Mouse (Mus musculus) neutrophil, adult 5-6 weeks (primary cell): Measurements from ENCODE around the gene Sept8. TPM values are rescaled to one million over a fixed set of nuclear protein-coding genes. Genes with fewer than 3 reads are reported as not detected.
A peak's percentile ranks its signal among the peaks of the same experiment; 100 is the strongest.

Experiments
- ATAC-seq: fragments of 151-379, 151-347 bp; 2 replicates; pipeline ENCODE4 v1.8.0; 2017; ENCODE audit warnings: mild to moderate bottlenecking, moderate TSS enrichment; ENCODE audit not compliant: insufficient number of reproducible peaks, poor library complexity, low FRiP score, severe bottlenecking; ENCODE audit errors: extremely low read depth
- total RNA-seq: library from RNA; stranded (forward); fragments of 200-1000 nt; gene quantifications from 2 replicates; pipeline ENCODE4 v1.2.3, GENCODE M21; 2017

The Sept8 gene
- 0.47 and 0.86 TPM in 2 replicates for total RNA-seq

DNA sequence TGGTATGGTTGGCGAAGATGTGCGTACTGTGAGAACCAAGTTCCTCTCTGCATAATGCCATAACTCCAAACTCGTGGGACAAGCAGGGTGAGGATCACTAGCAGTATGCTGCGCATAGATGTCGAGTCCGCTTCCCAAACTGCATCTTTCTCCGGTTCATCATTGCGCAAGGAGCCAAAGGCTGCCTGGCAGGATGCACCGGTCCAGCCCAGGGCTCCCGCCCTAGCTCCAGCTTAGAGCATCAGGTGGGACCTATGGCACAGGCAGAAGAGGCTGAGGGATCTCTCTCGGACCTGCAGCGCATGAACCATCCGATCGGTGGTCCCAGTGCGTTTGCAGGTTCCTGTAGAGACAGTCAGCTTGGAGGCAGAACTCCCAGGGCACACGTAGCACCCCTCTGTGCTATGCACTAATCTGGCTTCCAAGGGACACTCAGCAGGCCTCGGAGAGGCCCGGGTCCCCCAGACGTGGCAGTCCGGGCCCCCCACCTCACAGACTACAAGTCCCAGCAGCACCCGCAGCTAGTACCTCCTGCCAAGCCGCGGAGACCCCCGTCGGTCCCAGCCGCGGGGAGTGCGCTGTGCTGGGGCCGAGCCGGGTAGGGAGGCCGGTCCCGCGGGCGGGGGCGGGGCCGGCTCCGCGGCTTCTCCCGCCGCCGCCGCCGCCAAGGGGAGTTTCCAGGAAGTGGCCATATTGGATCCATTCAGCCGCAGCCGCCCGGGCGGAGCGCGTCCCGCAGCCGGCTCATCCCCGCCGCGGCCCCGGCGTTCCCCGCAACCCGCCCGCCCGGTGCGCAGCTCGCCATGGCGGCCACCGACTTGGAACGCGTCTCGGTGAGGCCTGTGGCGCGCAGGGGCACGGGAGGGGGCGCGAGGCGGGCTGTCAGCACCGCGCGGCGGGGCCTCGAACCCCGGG, at the start of gene Sept8:
Gene Sept8, plus strand, starts transcription at position 51 of the 915 bp plus-strand sequence.
- 0 out of 2 replicates have a peak, but pooled peaks have one; percentile 7 for ATAC-seq

- ATAC-seq = no peak
These were observed 49.6 kb upstream of the Sept8 start for GRCm38 (mm10) chr11:53469294-53469967.

DNA sequence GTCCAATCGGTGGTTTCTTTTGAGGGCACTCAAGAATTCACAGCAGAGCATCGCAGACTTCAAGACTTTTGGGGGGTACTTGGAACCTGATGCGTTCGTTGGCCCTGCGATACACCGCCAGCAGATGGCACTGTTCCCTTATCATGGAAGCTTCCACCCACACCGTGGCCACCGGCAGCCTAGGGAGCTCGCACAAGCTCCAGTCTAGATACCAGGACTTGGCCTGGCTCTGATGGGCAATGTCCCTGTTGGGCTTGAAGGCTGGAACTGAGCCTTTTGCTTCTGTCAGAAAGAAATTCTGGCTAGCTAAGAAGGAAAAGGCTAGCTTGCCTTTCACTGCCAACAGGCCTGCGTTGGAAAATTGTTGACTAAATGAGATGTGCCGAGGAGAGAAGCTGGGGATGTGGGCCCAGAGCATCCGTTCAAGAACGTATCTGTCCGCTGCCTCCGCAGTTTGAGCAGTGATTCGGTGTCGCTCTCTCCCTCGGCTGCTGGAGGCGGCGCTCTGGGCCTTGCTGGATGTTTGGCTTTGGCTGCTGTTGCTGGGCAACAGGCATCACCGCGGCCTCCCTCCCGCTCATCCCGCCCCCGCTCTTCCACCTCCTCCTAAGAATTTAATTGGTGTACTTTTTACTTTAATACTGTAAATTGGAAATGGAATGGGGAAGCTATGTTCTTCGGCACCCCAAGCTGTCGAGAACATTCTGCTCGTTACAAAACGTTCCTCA, 48.9 kb upstream of the Sept8 start, which contains the start of gene Gm9837:
Gene Gm9837, minus strand, starts transcription at position 512 of the 728 bp plus-strand sequence.
- ATAC-seq = peak; percentile 62; the same call in 1 of the 2 replicates

DNA sequence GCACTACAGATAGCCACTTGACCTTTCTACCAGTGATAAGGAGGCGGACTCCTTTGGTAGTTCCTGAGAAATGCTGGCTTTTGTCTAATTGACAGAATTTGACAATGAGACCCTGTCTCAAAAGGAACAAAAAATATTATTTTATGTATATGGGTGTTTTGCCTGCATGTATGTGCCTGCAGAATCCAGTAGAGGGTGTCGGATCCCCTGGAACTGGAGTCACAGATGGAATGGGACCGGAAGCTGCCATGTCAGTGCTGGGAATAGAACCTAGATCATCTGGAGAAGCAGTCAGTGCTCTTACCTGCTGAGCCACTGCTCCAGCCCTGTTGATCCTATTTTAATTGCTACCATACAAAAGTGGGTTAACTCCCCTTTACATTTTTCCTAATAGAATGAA, 46.3 kb upstream of the Sept8 start:
- no peak for ATAC-seq

- no peak for ATAC-seq
These were observed 43.4 kb upstream of the Sept8 start for GRCm38 (mm10) chr11:53475620-53476019.

- no peak for ATAC-seq
These were observed 41.2 kb upstream of the Sept8 start for GRCm38 (mm10) chr11:53477833-53478232.

DNA sequence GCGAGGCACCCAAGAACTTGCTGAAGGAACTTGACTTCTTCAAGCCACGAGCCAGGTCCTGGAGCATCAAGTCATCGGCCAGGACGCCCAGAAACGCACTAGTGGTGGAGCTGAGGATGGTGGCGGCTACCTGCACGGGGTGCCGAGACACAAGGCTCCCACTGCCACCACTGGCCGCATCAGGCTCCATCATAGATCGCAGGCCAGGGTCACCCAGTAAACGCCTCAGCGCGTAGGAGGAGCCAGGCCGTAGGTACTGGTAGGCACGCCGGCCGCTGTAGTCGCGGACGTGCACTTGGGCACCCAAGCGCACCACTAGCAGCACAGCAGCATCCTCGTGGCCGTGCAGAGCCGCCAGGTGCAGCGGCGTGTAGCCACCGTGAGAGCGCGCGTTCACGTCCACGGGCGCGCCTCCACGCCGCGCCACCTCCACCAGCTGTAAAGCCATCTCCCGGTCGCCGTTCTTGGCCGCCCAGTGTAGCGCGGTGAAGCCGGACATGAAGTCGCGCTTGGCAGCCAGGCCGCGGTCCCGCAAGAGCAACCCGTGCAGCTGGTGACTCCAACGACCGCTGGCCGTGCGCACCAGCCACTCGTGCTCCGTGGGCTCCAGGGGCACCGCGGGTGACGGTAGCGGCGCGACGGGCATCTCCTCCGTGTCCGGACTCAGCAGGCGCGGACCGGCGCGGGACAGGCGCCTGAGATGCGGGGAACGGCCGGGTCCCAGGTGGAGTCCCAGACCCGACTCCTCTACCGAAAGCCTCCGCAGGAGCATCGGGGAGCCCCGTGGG, 40.5 kb upstream of the Sept8 start:
- no peak for ATAC-seq

DNA sequence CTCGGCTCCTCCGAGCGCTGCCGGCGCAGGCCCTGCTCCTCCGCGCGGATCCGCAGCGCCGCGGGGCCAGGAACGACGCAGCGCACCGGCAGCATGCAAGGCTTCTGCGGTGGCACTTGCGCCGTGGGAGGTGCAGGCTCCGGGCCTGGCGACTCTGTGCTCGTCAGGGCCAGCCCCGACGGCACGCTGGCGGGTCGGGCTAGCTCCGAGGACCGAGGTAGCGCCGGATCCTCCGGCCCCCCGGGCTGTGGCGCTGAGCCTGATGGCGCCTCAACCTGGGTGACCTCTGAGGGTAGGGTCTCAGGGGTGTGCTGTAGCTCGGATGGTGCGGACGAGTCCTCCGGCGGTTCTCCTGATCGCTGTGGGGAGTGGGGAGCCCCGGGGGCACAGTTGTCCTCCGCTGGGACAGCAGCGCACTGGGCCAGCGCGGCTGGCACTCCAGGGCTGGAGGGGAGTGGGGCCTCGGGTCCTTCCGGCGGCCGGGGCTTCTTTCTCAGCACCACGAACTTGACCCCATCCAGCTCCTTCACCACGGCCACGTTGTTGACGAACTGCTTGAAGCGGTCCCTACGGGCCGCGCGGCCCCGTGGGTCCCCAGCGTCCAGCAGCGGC, 39.8 kb upstream of the Sept8 start:
- no peak for ATAC-seq

- ATAC-seq = no peak
These were observed 39.2 kb upstream of the Sept8 start, which contains the start of the genes Gm9945 and Sowaha for GRCm38 (mm10) chr11:53479783-53480301. Gm9945 (plus strand) TSS chr11:53480166. Sowaha (minus strand) TSS chr11:53480274.

GRCm38 (mm10) chr11:53481088-53481730, 37.8 kb upstream of the Sept8 start:
- no peak for ATAC-seq

GRCm38 (mm10) chr11:53483159-53483891, 35.7 kb upstream of the Sept8 start:
- ATAC-seq = no peak

DNA sequence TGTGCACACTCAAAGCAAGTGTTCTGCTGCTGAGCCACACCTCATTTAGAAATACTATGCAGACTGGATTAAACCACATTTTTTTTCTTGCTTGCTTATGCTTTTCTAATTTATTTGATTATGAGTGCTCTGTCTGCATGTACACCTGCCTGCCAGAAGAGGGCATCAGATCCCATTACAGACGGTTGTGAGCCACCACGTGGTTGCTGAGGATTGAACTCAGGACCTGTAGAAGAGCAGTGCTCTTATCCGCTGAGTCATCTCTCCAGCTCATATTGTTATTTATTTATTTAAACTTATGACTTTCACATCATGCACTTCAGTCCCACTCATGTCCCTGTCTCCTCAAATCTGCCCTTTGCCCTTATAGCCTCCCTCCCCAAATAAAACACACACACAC, 33.3 kb upstream of the Sept8 start:
- no peak for ATAC-seq

DNA sequence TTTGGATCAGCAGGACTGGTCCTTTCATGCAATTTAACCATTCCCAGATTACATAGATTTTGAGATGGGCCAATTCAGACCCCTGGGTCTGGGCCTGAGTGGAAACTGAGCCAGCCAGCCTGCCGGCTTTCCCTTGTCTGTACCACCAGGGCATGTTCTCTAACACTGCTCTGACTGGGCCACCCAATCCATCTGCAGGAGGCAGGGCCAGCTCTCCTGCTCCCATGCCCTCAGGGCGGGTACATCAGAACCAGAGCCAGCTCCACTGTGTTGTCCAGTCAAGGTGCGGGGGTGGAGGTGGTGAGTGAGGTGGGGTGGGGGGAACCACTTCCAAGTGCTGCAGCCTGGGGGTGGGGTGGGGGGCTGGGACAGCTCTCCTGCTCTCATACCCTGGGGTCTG, 32.7 kb upstream of the Sept8 start:
- ATAC-seq = no peak

GRCm38 (mm10) chr11:53486822-53487594, 32.0 kb upstream of the Sept8 start:
- no peak for ATAC-seq

DNA sequence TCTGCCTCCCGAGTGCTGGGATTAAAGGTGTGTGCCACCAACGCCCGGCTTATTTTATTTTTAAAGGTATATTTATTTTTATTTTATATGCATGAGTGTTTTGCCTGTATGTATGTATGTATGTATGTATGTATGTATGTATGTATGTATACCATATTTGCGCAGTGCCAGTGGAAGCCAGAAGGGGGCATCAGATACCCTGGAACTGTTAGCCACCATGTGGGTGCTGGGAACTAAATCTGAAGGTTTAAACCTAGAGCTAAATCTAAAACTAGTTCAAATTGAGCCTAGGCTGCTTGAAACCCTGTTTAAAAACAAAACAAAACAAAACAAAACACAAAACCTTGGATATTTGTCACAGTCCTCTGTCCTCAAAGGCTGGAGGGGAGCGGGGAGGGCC, 30.1 kb upstream of the Sept8 start:
- no peak for ATAC-seq

DNA sequence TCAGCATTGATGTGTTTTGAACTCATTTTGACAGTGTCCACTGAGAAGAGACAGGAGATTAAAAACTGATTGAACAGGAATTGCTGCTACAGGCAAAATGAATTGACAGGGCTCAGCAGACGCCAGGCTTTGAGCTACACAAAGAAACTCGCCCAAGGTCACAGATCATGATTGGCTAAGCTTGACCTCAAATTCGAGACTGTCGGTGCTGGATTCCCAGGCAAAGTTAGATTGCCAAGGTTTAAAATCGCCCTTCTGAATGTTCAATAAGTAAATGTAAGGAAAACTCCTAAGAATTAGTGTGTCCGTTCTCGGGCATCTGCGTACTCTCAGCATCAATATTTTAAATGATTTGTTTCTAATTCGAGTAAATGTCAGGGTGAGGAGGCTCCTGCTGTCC, 29.6 kb upstream of the Sept8 start:
- no peak for ATAC-seq
